Mouse (Mus musculus): Measurements from ENCODE around the gene Pnpla5. TPM values are rescaled to one million over a fixed set of nuclear protein-coding genes. Genes with fewer than 3 reads are reported as not detected.
"Not testable (repeated sequence)": the region's sequence is repeated elsewhere in the genome, so short reads cannot be mapped to it uniquely, and the experiment has no call there.

Pnpla5 gene
- polyA plus RNA-seq, 1 experiment from 2014 or later, result not detected

- no peak for ATAC-seq (ENCODE audit: extremely low read depth, insufficient number of reproducible peaks, low FRiP score, low TSS enrichment)
- no peak overlapping the region for H3K4me3 ChIP-seq
- H3K4me1 ChIP-seq, result no peaks in the 10 kb centered on the region
- peaks cover 5% of the 10 kb centered on the region; the same call in 1 of the 2 replicates for H3K27me3 ChIP-seq (replicated peaks)
- no peak overlapping the region for H3K9ac ChIP-seq
- 88% methylated on average over 1 of the region's 1 CpGs for WGBS
- H3K4me2 ChIP-seq, result no peak overlapping the region
- no peaks in the 10 kb centered on the region for H3K9me3 ChIP-seq
- no peaks in the 10 kb centered on the region for H3K36me3 ChIP-seq
- H3K27ac ChIP-seq (replicated peaks), result no peak overlapping the region
These were observed 6.5 kb downstream of the Pnpla5 start for GRCm38 (mm10) chr15:84116466-84116865.

DNA sequence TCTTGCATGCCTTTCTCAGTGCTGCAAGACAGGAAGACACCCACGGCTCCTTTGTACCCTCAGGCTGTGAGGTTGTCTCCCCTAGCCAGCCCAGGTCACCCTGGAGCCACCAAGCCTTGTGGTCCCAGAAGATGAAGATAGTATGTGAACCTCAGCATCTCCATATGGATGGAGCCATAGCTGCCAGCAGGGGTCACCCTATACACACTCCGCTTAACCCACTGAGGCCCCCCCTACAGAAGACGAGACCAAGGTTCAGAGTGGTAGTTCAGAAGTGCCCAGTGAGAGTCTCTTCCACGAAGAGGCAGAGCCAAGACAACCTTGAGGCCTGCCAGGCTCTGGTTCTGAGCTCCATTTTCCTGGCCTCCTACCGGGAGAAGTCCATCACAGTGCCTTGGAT is 7.2 kb downstream of the Pnpla5 start:
- ATAC-seq (ENCODE audit: extremely low read depth, insufficient number of reproducible peaks, low FRiP score, low TSS enrichment), result no peak
- Histone ChIP-seq H3K4me3 (no peak overlapping the region), H3K27ac (replicated peaks) (no peak overlapping the region), H3K36me3 (no peaks in the 10 kb centered on the region), H3K4me1 (no peaks in the 10 kb centered on the region), H3K27me3 (replicated peaks) (no peaks in the 10 kb centered on the region), H3K4me2 (no peak overlapping the region), H3K9me3 (no peaks in the 10 kb centered on the region), H3K9ac (no peak overlapping the region)
- WGBS, result 38% methylated on average over 5 of the region's 5 CpGs

- H3K36me3 ChIP-seq, result no peaks in the 10 kb centered on the region
- H3K9ac ChIP-seq, result no peak overlapping the region
- H3K9me3 ChIP-seq, result no peaks in the 10 kb centered on the region
- ATAC-seq (ENCODE audit: extremely low read depth, insufficient number of reproducible peaks, low FRiP score, low TSS enrichment), result no peak
- WGBS, result 60% methylated on average over 6 of the region's 6 CpGs
- 0 out of 2 replicates have a peak, but pooled peaks cover 3% of the 10 kb centered on the region for H3K27me3 ChIP-seq (replicated peaks)
- H3K4me2 ChIP-seq, result no peak overlapping the region
- H3K4me1 ChIP-seq, result no peaks in the 10 kb centered on the region
- H3K27ac ChIP-seq (replicated peaks), result no peak overlapping the region
- H3K4me3 ChIP-seq, result no peak overlapping the region
These were observed 9.1 kb downstream of the Pnpla5 start for GRCm38 (mm10) chr15:84113873-84114272.

GRCm38 (mm10) chr15:84108899-84109298 is 14.1 kb downstream of the Pnpla5 start:
- no peaks in the 10 kb centered on the region for H3K9me3 ChIP-seq
- ATAC-seq (ENCODE audit: extremely low read depth, insufficient number of reproducible peaks, low FRiP score, low TSS enrichment), result no peak
- peaks cover 50% of the 10 kb centered on the region for H3K27me3 ChIP-seq (replicated peaks)
- peaks cover 8% of the 10 kb centered on the region for H3K4me1 ChIP-seq
- H3K4me2 ChIP-seq, result no peak overlapping the region
- WGBS, result 5% methylated on average over 13 of the region's 13 CpGs
- no peaks in the 10 kb centered on the region for H3K36me3 ChIP-seq
- H3K4me3 ChIP-seq, result no peak overlapping the region
- H3K27ac ChIP-seq (replicated peaks), result no peak overlapping the region
- no peak overlapping the region for H3K9ac ChIP-seq

- Histone ChIP-seq H3K4me3 (peak overlapping the region; percentile 57), H3K27me3 (replicated peaks) (peaks cover 68% of the 10 kb centered on the region), H3K36me3 (no peaks in the 10 kb centered on the region), H3K9ac (no peak overlapping the region), H3K4me1 (peaks cover 8% of the 10 kb centered on the region), H3K27ac (replicated peaks) (no peak overlapping the region), H3K9me3 (no peaks in the 10 kb centered on the region), H3K4me2 (peak overlapping the region; percentile 87)
- no peak for ATAC-seq (ENCODE audit: extremely low read depth, insufficient number of reproducible peaks, low FRiP score, low TSS enrichment)
- WGBS, result 10% methylated on average over 12 of the region's 12 CpGs
These were observed 17.0 kb downstream of the Pnpla5 start for GRCm38 (mm10) chr15:84105924-84106500.

- ATAC-seq (ENCODE audit: extremely low read depth, insufficient number of reproducible peaks, low FRiP score, low TSS enrichment), result no peak
- Histone ChIP-seq H3K36me3 (no peaks in the 10 kb centered on the region), H3K9ac (peak within 1 kb of the TSS; percentile 45), H3K27me3 (replicated peaks) (peaks cover 68% of the 10 kb centered on the region), H3K4me1 (peaks cover 8% of the 10 kb centered on the region), H3K4me2 (peak within 1 kb of the TSS; percentile 87), H3K27ac (replicated peaks) (no peak within 1 kb of the TSS), H3K9me3 (no peaks in the 10 kb centered on the region), H3K4me3 (peak within 1 kb of the TSS; percentile 57)
- 2% methylated on average over 76 of the region's 77 CpGs for WGBS
These were observed 17.7 kb downstream of the Pnpla5 start, which contains the start of gene Sult4a1 for GRCm38 (mm10) chr15:84105105-84105923. Sult4a1 (minus strand) TSS chr15:84105754.

DNA sequence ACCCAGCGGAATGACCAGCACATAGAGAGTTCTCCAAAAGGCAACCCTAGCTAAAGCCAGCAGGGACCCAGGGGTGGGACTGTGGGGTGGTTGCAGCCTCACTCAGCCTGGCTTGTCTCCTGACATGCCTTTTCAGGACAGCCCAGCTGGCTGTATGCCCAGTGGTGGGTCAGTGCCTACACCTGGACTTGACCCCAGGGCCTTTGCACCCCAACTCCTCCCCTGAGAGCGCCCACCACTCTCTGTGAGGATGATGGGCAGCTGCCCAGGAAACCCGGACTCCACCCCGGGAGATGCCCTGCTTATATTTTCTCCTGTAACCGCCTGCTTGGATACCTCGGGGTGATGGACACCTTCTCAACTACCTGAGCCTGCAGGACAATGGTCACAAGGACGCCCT is 18.3 kb downstream of the Pnpla5 start:
- Histone ChIP-seq H3K4me3 (no peak overlapping the region), H3K4me2 (peak overlapping the region; percentile 87; the same call in 1 of the 2 replicates), H3K27ac (replicated peaks) (no peak overlapping the region), H3K4me1 (peaks cover 8% of the 10 kb centered on the region), H3K9me3 (no peaks in the 10 kb centered on the region), H3K27me3 (replicated peaks) (peaks cover 66% of the 10 kb centered on the region), H3K36me3 (no peaks in the 10 kb centered on the region), H3K9ac (no peak overlapping the region)
- ATAC-seq (ENCODE audit: extremely low read depth, insufficient number of reproducible peaks, low FRiP score, low TSS enrichment), result no peak
- 74% methylated on average over 7 of the region's 7 CpGs for WGBS

DNA sequence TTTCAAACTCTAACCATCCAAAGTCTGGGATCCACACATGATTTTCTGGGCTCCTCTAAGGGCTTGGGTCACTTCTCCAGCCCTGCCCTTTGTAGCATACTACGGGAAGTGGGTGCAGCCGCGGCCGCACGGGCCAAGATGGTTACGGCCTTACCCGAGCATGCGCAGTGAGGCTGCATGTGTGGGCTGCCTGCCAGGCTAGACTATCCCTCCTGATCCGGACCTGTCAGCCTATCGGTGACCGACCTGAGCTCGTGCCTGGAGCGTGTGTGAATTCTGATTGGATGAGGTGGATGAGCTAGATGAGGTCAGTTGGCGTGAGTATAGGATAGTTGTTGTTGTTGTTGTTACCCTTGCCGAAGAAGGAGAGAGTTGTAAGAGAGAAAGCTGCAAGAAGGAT is 25.4 kb downstream of the Pnpla5 start:
- H3K27ac ChIP-seq (replicated peaks); ATAC-seq (ENCODE audit: extremely low read depth, insufficient number of reproducible peaks, low FRiP score, low TSS enrichment): not testable (repeated sequence)
- WGBS, result 76% methylated on average over 15 of the region's 15 CpGs

DNA sequence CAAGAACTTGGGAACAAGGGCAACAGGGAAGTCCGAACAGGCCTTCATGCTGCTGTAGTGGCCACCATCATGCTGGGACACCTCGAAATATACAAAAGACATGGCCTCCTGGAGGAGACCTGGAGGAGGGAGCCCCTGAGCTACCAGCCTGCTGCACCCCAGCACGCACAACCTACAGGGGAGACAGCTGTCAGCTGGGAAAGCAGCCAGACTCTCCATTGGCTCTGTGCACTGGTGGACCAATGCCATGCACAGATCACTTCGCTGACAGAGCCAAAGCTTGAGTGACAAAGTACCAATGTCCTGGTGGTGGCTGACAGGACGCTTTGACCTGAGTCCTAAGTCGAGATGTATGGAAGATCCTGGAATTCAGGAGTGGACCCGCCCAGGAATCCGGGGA is 26.9 kb downstream of the Pnpla5 start:
- H3K9me3 ChIP-seq, result no peaks in the 10 kb centered on the region
- 73% methylated on average over 8 of the region's 8 CpGs for WGBS
- no peak overlapping the region for H3K27ac ChIP-seq (replicated peaks)
- H3K27me3 ChIP-seq (replicated peaks), result peaks cover 7% of the 10 kb centered on the region; the same call in 1 of the 2 replicates
- no peak overlapping the region for H3K9ac ChIP-seq
- ATAC-seq (ENCODE audit: extremely low read depth, insufficient number of reproducible peaks, low FRiP score, low TSS enrichment), result no peak
- no peaks in the 10 kb centered on the region for H3K4me1 ChIP-seq
- H3K4me3 ChIP-seq, result no peak overlapping the region
- no peaks in the 10 kb centered on the region for H3K36me3 ChIP-seq
- no peak overlapping the region for H3K4me2 ChIP-seq

More for the DNA sequence above, 25.4 kb downstream of the Pnpla5 start:
- peaks cover 10% of the 10 kb centered on the region; the same call in 1 of the 2 replicates for H3K27me3 ChIP-seq (replicated peaks)
- not testable (repeated sequence) for H3K4me1 ChIP-seq, H3K9me3 ChIP-seq, H3K9ac ChIP-seq, H3K4me3 ChIP-seq, H3K4me2 ChIP-seq, H3K36me3 ChIP-seq

DNA sequence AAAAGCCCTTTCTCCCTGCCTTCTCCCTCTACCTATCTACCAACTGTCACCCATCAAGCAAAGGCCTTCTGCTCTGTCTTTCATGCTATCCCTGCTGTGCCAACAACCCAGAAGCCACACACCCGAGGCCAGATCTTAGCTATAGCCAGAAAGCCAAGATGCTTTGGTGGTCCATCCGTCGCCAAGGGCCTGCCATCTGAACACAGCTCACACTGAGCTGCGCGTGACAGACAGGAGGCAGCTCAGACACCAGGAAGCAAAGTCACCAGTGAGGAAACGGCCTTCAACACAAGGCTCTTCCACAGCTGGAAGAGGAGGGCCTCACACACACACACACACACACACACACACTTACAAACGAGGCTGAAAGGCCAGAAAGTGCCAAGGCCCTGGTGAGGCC is 28.1 kb downstream of the Pnpla5 start:
- Histone ChIP-seq H3K4me3 (no peak overlapping the region), H3K9ac (no peak overlapping the region), H3K4me1 (no peaks in the 10 kb centered on the region), H3K9me3 (no peaks in the 10 kb centered on the region), H3K27me3 (replicated peaks) (peaks cover 15% of the 10 kb centered on the region; the same call in 1 of the 2 replicates), H3K4me2 (no peak overlapping the region), H3K27ac (replicated peaks) (no peak overlapping the region), H3K36me3 (no peaks in the 10 kb centered on the region)
- 46% methylated on average over 7 of the region's 7 CpGs for WGBS
- no peak for ATAC-seq (ENCODE audit: extremely low read depth, insufficient number of reproducible peaks, low FRiP score, low TSS enrichment)

DNA sequence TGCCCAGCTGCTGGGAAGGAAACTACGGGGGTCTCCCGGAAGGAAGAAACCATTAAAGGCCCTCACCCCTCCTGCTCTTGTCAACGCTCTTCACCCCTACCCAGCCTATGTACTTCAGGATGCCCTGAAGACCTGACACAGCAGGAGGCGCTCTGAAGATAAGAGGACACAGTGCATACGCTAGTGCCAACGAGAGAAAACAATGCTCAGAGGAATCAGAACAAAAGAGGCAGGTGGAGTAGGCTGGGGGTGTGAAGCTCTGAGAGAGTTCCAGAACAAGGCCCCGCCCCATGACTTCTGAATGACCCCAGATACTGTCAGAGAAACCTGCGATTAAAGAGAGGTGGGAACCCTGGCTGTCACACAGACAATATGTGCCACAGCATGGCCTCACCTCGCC is 36.2 kb downstream of the Pnpla5 start:
- H3K4me2 ChIP-seq, result no peak overlapping the region
- 37% methylated on average over 9 of the region's 9 CpGs for WGBS
- H3K9ac ChIP-seq, result no peak overlapping the region
- no peaks in the 10 kb centered on the region for H3K9me3 ChIP-seq
- peaks cover 42% of the 10 kb centered on the region for H3K27me3 ChIP-seq (replicated peaks)
- no peak overlapping the region for H3K4me3 ChIP-seq
- no peaks in the 10 kb centered on the region for H3K36me3 ChIP-seq
- H3K27ac ChIP-seq (replicated peaks), result no peak overlapping the region
- no peak for ATAC-seq (ENCODE audit: extremely low read depth, insufficient number of reproducible peaks, low FRiP score, low TSS enrichment)
- no peaks in the 10 kb centered on the region for H3K4me1 ChIP-seq

Measured in heart, embryonic 13.5 days (tissue).